Mouse (Mus musculus) lung, postnatal 25 days (tissue): ENCODE results near the gene Srpx2.

Experiments
- DNase-seq: peaks from one replicate; pipeline ENCODE4 v3.0.0; 2022; ENCODE audit warnings: low spot score

Gene Srpx2

DNA sequence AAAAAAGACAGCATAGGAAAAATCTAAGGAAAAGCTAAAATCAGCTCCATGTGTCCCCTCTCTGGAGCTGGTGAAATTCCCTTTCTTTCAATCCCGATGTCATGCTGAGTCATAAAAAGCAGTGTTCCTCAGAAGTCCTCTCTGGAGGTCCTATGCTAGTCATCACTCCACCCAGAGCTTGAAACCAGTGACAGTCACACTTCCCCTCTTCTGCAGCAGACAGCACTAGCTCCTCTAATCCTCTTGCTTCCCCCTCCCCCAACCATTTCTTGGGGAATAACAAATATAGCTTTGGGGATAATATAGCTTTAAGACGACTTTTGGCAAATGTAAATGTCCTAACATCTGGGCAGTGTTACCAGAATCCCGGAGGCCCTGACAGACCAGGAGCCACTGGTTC, at the start of gene Srpx2:
Srpx2 (plus strand) TSS at position 166 of the 400 bp plus-strand sequence.
- no peak for DNase-seq

- DNase-seq: no peak
These were observed 38.5 kb upstream of the Srpx2 start for GRCm38 (mm10) chrX:133869743-133870142.

DNA sequence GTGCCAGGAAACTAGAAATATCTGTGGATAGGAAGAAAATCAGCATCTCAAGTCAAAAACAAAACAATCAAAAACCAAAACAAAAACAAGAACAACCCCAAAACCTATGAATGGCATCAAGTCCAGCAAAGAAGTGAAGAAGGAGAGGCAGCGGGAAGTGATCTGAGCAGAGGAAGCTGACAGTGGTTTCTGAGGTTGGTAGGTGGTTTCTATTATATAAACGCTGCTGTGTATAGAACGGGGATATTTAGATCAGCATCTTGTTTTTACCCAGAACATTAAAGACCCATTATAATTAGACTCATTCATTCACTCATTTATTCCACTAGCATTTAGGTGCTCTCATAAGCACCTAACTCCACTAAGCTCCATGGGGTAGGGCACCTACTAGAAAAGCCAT, 20.9 kb upstream of the Srpx2 start:
- DNase-seq: no peak

GRCm38 (mm10) chrX:133888111-133888510, 20.1 kb upstream of the Srpx2 start:
- no peak for DNase-seq

DNA sequence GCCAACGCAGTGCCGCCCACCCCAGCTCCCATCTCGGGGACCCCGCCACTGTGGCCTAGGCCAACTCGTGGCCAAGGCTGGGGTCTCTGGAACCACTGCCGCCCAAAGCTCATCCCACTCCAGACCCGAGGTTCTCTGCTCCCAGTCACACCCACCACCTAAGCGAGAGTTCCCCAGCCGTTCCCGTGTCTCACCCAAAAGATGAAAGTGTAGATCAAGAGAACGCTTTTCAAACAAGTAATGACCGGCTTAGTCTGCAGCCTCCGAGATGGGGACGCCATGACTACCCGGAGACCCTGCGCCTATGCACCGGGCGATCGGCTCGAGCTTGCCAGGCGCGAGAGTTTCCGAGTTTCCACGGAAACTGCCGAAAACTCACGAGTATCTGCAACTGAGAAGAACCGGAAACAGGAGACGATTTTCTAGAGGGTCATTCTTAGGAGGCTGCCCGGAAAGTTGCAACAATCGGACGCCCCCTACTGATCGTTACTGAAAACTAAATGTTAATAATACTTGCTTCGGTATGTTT, 10.1 kb upstream of the Srpx2 start, which contains the start of gene Tspan6:
Tspan6 (minus strand) TSS at position 416 of the 529 bp plus-strand sequence.
- DNase-seq: peak; percentile 79

- DNase-seq: peak; percentile 18
These were observed 3.3 kb downstream of the Srpx2 start for GRCm38 (mm10) chrX:133911397-133912103.

- DNase-seq: no peak
These were observed 4.8 kb downstream of the Srpx2 start for GRCm38 (mm10) chrX:133913006-133913405.

GRCm38 (mm10) chrX:133914219-133914618, 6.0 kb downstream of the Srpx2 start:
- DNase-seq: peak; percentile 14

DNA sequence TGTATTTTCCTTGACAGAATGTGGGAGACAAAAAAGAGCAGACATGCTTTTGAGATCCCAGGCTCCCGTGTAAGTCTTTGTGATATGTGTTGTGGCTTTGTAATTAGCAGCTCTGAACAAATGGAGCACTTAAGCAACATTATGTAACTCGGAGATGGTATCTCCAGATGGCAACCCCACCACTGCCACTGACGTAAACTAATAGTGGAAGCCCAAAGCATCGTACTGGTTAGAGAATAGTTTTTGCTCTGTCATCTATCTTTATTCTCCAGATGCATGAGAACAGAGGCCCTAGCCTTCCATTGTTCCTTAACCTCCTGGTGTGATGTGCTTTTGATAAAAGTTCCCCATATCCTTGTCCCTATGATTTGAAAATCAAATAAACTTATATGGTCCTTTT, 13.0 kb downstream of the Srpx2 start:
- no peak for DNase-seq

- no peak for DNase-seq
These were observed 18.5 kb downstream of the Srpx2 start for GRCm38 (mm10) chrX:133926760-133927159.

GRCm38 (mm10) chrX:133931302-133932013, 23.2 kb downstream of the Srpx2 start:
- peak; percentile 28 for DNase-seq

GRCm38 (mm10) chrX:133936605-133937225, 28.5 kb downstream of the Srpx2 start:
- DNase-seq: no peak

DNA sequence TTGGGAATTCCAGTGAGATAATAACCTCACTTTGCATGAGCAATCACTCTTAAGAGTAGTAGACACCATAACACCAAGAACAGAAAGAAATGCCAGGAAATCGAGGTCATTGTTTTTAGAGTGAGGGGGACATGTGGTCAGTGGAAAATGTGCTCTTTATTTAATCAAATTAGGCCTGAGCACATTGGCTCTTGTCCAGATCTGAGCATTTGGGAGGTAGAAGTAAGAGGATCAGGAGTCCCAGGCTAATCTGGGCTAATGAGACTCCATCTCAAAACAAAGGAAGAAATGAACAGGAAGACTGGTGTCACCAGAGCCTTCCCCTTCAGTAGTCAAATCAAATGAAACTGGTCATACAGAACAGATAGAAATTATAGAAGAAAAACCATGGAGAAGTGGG, 31.3 kb downstream of the Srpx2 start:
- no peak for DNase-seq

GRCm38 (mm10) chrX:133947427-133947826, 39.2 kb downstream of the Srpx2 start:
- DNase-seq: peak; percentile 58

DNA sequence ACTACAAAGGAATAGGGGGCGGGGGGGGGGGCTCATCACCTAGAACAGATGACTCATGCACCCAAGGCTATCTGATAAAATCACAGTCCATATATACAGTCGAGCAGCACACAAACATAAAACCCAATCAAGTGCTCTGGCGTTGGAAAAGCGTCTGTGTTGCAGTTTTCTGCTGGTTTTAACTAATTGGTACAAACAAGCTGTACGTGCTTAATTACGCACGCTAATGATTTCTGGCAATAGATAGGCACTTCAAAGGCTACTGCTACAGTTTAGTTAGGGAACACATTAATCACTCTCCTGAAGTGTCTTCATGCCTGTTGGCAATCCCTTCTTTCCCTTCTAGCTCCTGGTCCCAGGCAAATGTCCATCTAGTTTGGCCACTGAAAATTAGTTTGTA, 46.4 kb downstream of the Srpx2 start:
- DNase-seq: no peak

DNA sequence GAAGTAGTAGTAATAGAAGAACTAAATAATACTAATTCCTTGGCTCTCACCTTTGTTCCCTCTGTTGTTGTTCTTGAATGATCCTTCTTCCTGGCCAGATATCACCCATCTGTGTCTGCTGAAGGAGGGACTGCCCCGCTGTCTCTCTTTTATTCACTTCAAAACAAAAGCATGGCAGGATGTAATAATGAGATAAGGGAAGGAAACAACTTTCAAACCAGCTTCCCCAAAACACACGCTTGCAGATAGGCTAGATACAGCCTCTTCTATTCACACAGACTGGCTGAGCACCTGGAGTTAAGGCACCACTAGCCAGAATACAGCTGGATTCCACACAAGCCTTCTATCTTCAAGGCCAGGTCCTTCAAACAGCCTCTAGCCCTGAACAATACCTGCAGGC, 52.4 kb downstream of the Srpx2 start:
- no peak for DNase-seq

DNA sequence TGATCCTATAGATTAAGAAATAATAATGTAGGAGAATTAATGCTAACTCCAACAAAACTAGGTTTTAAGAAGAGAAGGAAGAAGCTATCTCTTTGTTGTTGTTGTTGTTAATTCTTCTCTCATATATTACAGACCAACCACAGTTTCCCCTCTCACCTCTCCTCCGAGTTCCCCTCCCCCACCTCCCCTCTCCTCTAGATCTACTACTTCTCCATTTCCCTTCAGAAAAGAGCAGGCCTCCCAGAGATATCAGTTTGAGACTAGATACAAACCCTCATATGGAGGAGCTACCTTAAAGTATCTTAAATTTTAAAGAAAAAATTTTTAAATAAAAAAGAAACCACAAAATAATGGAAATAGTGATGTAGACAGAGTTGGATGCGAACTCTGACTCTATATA, 56.4 kb downstream of the Srpx2 start:
- no peak for DNase-seq

DNA sequence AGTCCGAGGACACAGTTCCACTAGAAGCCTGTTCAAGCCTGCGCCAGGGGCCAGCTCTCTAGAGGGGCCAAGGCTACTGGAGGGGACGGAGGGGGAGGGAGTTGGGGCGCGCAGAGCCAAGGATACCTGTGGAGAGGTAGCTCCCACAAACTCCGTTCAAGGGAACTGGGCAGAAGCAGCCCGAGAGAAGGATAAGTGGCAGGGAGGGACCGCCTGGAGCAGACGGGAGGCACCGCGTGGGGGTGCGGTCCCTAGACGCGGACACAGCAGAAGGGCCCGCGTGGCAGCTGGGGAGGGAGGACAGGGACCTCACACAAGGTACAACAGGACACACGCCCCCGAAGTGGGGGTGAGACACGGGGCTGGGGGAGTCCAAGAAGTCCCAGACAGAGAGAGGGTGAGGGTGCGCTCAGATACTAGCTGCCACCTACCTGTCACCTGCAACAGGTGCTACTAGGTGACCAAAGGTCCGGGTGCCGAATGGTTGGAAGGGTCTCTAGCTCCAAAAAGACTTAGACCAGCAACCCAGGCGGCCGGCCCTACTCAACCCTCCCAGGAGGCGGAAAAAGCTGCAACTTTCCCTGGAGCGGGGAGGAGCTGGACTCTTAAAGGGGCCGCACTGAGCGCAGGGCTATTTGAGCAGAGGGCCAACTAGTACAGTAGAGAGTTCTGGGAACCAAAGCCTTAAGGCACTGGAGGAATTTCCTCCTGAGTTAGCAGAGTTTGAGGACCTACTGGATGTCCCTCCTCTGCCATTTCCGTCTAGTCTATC, 73.2 kb downstream of the Srpx2 start, which contains the start of gene Sytl4:
Sytl4 (minus strand) TSS at position 582 of the 772 bp plus-strand sequence.
- DNase-seq: peak; percentile 2
